Mouse (Mus musculus) liver, embryonic 12.5 days (tissue): ENCODE measurements around the gene Pum2. TPM values are rescaled to one million over a fixed set of nuclear protein-coding genes. Genes with fewer than 3 reads are reported as not detected.

Experiments
- ATAC-seq: fragments of 200-750 bp; cut with Nextera tagmentation; 2 replicates; pipeline ENCODE4 v1.8.0; 2017; ENCODE audit warnings: moderate number of reproducible peaks, mild to moderate bottlenecking, moderate library complexity
- H3K27ac ChIP-seq: fragments of 300-500 bp; sonication (generic); 2 replicates; pipeline ENCODE4 v1.5.1; 2016; ENCODE audit warnings: mild to moderate bottlenecking
- H3K27me3 ChIP-seq: fragments of 300-500 bp; sonication (generic); replicated peaks from 2 replicates; pipeline ENCODE4 v1.6.1; 2016; ENCODE audit warnings: mild to moderate bottlenecking, moderate library complexity
- H3K36me3 ChIP-seq: fragments of 300-500 bp; sonication (generic); 2 replicates; pipeline ENCODE4 v1.6.1; 2016; ENCODE audit warnings: mild to moderate bottlenecking, moderate library complexity
- H3K4me1 ChIP-seq: fragments of 300-500 bp; sonication (generic); 2 replicates; pipeline ENCODE4 v1.6.1; 2016
- H3K4me2 ChIP-seq: fragments of 300-500 bp; sonication (generic); 2 replicates; pipeline ENCODE4 v1.6.1; 2016; ENCODE audit warnings: mild to moderate bottlenecking, moderate library complexity
- H3K4me3 ChIP-seq: fragments of 300-500 bp; sonication (generic); 2 replicates; pipeline ENCODE4 v1.5.1; 2016; ENCODE audit warnings: mild to moderate bottlenecking, moderate library complexity
- H3K9ac ChIP-seq: fragments of 300-500 bp; sonication (generic); 2 replicates; pipeline ENCODE4 v1.6.1; 2016; ENCODE audit warnings: mild to moderate bottlenecking, moderate library complexity
- H3K9me3 ChIP-seq: fragments of 300-500 bp; sonication (generic); replicated peaks from 2 replicates; pipeline ENCODE4 v1.6.1; 2016; ENCODE audit warnings: mild to moderate bottlenecking, moderate library complexity
- WGBS: fragments of 180-500 bp; shearing (Covaris S2); methylation state at CpG from one replicate; pipeline ENCODE4 v1.1.7; 2016; ENCODE audit not compliant: insufficient replicate concordance; 5-methylcytosine and 5-hydroxymethylcytosine counted together
- polyA plus RNA-seq: library from polyadenylated mRNA; unstranded; fragments of >200 nt; fragmentation: Nextera tagmentation; extraction: Ambion mirVana; gene quantifications from 2 replicates; pipeline ENCODE4 v1.2.1, GENCODE M21; 2016

The Pum2 gene
- polyA plus RNA-seq, 1 experiment from 2014 or later = 26.7 TPM

- no peak for ATAC-seq
- 57% methylated on average over 3 of the region's 3 CpGs for WGBS
- no peak overlapping the region for H3K4me3 ChIP-seq
- H3K36me3 ChIP-seq = no peaks in the 10 kb centered on the region
- H3K4me1 ChIP-seq = peaks cover 46% of the 10 kb centered on the region
- no peaks in the 10 kb centered on the region for H3K9me3 ChIP-seq
- no peak overlapping the region for H3K27ac ChIP-seq
- no peaks in the 10 kb centered on the region; the same call in 1 of the 2 replicates for H3K27me3 ChIP-seq
- H3K4me2 ChIP-seq = no peak overlapping the region
- H3K9ac ChIP-seq = no peak overlapping the region
These were observed 108.6 kb downstream of the Pum2 start for GRCm38 (mm10) chr12:8782565-8782964.

- no peak overlapping the region for H3K4me3 ChIP-seq
- H3K9ac ChIP-seq = no peak overlapping the region
- H3K4me2 ChIP-seq = no peak overlapping the region
- H3K27ac ChIP-seq = no peak overlapping the region
- H3K27me3 ChIP-seq = no peaks in the 10 kb centered on the region
- H3K4me1 ChIP-seq = peaks cover 38% of the 10 kb centered on the region
- no peaks in the 10 kb centered on the region for H3K9me3 ChIP-seq
- H3K36me3 ChIP-seq = no peaks in the 10 kb centered on the region
- 61% methylated on average over 9 of the region's 9 CpGs for WGBS
- ATAC-seq = no peak
These were observed 110.3 kb downstream of the Pum2 start for GRCm38 (mm10) chr12:8784189-8784588.

GRCm38 (mm10) chr12:8786476-8786875 lies 112.5 kb downstream of the Pum2 start:
- no peak overlapping the region for H3K27ac ChIP-seq
- peaks cover 23% of the 10 kb centered on the region for H3K4me1 ChIP-seq
- ATAC-seq = no peak
- H3K9ac ChIP-seq = no peak overlapping the region
- H3K9me3 ChIP-seq = no peaks in the 10 kb centered on the region
- no peak overlapping the region for H3K4me3 ChIP-seq
- 69% methylated on average over 5 of the region's 5 CpGs for WGBS
- no peak overlapping the region for H3K4me2 ChIP-seq
- peaks cover 17% of the 10 kb centered on the region for H3K36me3 ChIP-seq
- no peaks in the 10 kb centered on the region for H3K27me3 ChIP-seq

GRCm38 (mm10) chr12:8786984-8787730 lies 113.2 kb downstream of the Pum2 start:
- Histone ChIP-seq H3K4me2 (no peak overlapping the region), H3K4me1 (peaks cover 23% of the 10 kb centered on the region), H3K36me3 (peaks cover 23% of the 10 kb centered on the region), H3K27me3 (no peaks in the 10 kb centered on the region), H3K9ac (no peak overlapping the region), H3K4me3 (no peak overlapping the region), H3K27ac (no peak overlapping the region), H3K9me3 (no peaks in the 10 kb centered on the region)
- WGBS = 76% methylated on average over 12 of the region's 12 CpGs
- no peak for ATAC-seq

- ATAC-seq = no peak
- Histone ChIP-seq H3K4me2 (no peak overlapping the region), H3K4me3 (no peak overlapping the region), H3K9me3 (no peaks in the 10 kb centered on the region), H3K27ac (no peak overlapping the region), H3K36me3 (peaks cover 28% of the 10 kb centered on the region), H3K4me1 (peaks cover 17% of the 10 kb centered on the region), H3K27me3 (no peaks in the 10 kb centered on the region), H3K9ac (no peak overlapping the region)
- WGBS = 65% methylated on average over 3 of the region's 3 CpGs
These were observed 114.5 kb downstream of the Pum2 start for GRCm38 (mm10) chr12:8788469-8788868.

GRCm38 (mm10) chr12:8790615-8791014 lies 116.7 kb downstream of the Pum2 start:
- H3K9ac ChIP-seq = no peak overlapping the region
- H3K4me3 ChIP-seq = no peak overlapping the region
- peaks cover 10% of the 10 kb centered on the region; the same call in 1 of the 2 replicates for H3K4me1 ChIP-seq
- H3K27me3 ChIP-seq = no peaks in the 10 kb centered on the region
- H3K36me3 ChIP-seq = peaks cover 28% of the 10 kb centered on the region
- no peaks in the 10 kb centered on the region for H3K9me3 ChIP-seq
- no peak for ATAC-seq
- no peak overlapping the region for H3K27ac ChIP-seq
- no peak overlapping the region for H3K4me2 ChIP-seq
- 84% methylated on average over 12 of the region's 12 CpGs for WGBS

- H3K36me3 ChIP-seq = peaks cover 28% of the 10 kb centered on the region
- ATAC-seq = peak; percentile 57; the same call in 1 of the 2 replicates
- H3K4me2 ChIP-seq = no peak overlapping the region
- no peaks in the 10 kb centered on the region for H3K9me3 ChIP-seq
- H3K4me3 ChIP-seq = no peak overlapping the region
- no peak overlapping the region for H3K9ac ChIP-seq
- H3K4me1 ChIP-seq = no peaks in the 10 kb centered on the region
- H3K27ac ChIP-seq = no peak overlapping the region
- H3K27me3 ChIP-seq = no peaks in the 10 kb centered on the region
- 76% methylated on average over 2 of the region's 2 CpGs for WGBS
These were observed 119.6 kb downstream of the Pum2 start for GRCm38 (mm10) chr12:8793410-8794051.

- 76% methylated on average over 7 of the region's 7 CpGs for WGBS
- H3K4me1 ChIP-seq = no peaks in the 10 kb centered on the region
- H3K4me3 ChIP-seq = no peak overlapping the region
- no peak overlapping the region for H3K27ac ChIP-seq
- no peak overlapping the region for H3K4me2 ChIP-seq
- H3K9me3 ChIP-seq = no peaks in the 10 kb centered on the region
- no peak overlapping the region for H3K9ac ChIP-seq
- ATAC-seq = no peak
- no peaks in the 10 kb centered on the region for H3K27me3 ChIP-seq
- H3K36me3 ChIP-seq = peaks cover 3% of the 10 kb centered on the region; the same call in 1 of the 2 replicates
These were observed 124.0 kb downstream of the Pum2 start for GRCm38 (mm10) chr12:8797936-8798335.

- H3K27ac ChIP-seq = no peak overlapping the region
- WGBS = 38% methylated on average over 9 of the region's 9 CpGs
These were observed 124.6 kb downstream of the Pum2 start for GRCm38 (mm10) chr12:8798486-8799020.

More at GRCm38 (mm10) chr12:8798486-8799020, 124.6 kb downstream of the Pum2 start:
- Histone ChIP-seq H3K4me2 (no peak overlapping the region), H3K4me3 (no peak overlapping the region), H3K27me3 (no peaks in the 10 kb centered on the region), H3K36me3 (no peaks in the 10 kb centered on the region), H3K9ac (no peak overlapping the region), H3K9me3 (no peaks in the 10 kb centered on the region), H3K4me1 (no peaks in the 10 kb centered on the region)
- ATAC-seq = no peak

Other genes starting within 250 kb of the Pum2 start
- gene Rhob, start 174.1 kb upstream of the Pum2 start, polyA plus RNA-seq = 12.3 and 12.4 TPM in 2 replicates
- gene Slc7a15, start 75.1 kb upstream of the Pum2 start, polyA plus RNA-seq = not detected in 2 replicates
- 27.7 and 30.2 TPM in 2 replicates for gene Sdc1, start 97.2 kb downstream of the Pum2 start, polyA plus RNA-seq
- 71.0 and 77.9 TPM in 2 replicates for gene Laptm4a, start 247.5 kb downstream of the Pum2 start, polyA plus RNA-seq